Mouse (Mus musculus) urinary bladder, postnatal 36 days (tissue): ENCODE data around the gene Oog4.
A peak's percentile ranks its signal among the peaks of the same experiment; 100 is the strongest.
"Not testable (repeated sequence)": the region's sequence is repeated elsewhere in the genome, so short reads cannot be mapped to it uniquely, and the experiment has no call there.

Experiments
- DNase-seq, 2 experiments: peaks; one replicate each; pipeline ENCODE4 v3.0.0; 2022; ENCODE audit warnings: low spot score in 2 of 2, mixed read lengths in 1 of 2

Gene Oog4

DNA sequence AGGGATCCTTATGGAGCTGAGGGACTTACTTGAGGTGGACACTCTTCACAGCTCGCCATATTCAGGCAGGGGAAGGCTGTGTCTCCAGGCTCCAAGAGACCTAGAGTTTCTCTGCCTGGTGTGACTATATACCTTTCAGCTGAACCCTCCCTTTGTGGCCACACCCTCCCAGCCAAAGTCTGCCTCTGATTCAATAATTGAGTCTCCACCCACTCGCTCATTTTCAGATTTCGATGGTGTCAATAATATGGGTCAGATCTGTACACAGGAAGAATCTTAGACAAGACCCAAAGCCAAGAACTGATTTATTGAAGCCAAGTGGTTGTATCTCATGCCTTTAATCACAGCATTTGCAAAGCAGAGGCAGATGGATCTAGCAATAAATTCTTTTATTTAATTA is at the start of gene Oog4:
Gene Oog4, minus strand, starts transcription at position 101 of the 400 bp plus-strand sequence.
- DNase-seq, result no peak

DNA sequence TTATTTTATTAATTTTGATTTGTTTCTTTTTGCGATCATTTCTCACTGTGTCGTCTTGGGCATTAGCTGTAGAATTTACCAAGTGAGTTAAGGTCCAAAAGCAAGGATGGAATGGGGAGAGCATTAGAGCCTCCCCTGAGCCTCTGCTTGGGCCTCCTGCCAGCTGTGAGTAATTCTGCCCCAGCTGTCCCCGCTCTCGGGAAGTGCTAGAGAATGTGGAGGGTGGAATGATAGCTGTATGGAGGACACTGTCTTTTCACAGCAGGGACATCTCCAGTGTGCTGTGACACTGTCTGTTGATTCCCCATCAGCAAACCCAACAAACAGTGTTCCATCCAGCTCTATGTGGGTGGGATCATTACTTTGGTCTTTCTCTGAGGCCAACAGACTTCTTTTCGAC is 23.4 kb downstream of the Oog4 start:
- DNase-seq, result not testable (repeated sequence)

DNA sequence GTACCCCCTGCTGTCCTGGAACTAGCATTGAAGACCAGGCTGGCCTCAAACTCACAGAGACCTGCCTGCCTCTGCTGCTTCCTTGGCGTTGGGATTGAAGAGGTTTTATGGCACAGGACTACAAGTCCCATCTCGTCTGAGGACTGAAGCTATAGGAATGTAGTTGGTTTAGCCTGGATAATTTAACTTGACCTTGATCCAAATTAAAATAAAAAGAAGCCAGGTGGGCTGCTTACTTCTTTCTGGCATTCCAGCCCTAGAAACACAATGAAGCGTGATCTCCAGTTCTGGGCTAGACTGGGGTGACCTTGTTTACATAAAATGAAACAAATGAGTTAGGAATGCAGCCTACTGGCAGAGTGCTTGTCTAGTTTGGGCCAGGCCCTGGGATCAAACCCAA is 36.0 kb downstream of the Oog4 start:
- DNase-seq, result no peak

DNA sequence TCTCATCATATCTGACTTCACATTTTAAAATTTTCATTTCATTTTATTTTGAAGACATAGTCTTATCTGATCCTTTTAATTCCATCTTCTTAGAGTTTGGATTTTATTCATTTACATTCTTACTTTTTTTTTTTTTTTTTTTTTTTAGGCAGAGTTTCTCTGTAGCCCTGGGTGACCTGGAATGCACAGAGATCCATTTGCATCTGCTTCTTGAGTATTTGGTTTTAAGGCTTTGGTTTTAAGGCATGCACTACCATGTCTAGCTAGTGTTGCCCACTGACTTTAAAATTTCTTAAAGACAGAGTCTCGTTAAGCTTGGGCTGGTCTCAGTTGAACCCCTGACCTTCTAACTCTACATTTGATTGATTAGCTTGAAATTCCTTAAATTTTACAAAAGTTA is 36.5 kb downstream of the Oog4 start:
- DNase-seq, result no peak

DNA sequence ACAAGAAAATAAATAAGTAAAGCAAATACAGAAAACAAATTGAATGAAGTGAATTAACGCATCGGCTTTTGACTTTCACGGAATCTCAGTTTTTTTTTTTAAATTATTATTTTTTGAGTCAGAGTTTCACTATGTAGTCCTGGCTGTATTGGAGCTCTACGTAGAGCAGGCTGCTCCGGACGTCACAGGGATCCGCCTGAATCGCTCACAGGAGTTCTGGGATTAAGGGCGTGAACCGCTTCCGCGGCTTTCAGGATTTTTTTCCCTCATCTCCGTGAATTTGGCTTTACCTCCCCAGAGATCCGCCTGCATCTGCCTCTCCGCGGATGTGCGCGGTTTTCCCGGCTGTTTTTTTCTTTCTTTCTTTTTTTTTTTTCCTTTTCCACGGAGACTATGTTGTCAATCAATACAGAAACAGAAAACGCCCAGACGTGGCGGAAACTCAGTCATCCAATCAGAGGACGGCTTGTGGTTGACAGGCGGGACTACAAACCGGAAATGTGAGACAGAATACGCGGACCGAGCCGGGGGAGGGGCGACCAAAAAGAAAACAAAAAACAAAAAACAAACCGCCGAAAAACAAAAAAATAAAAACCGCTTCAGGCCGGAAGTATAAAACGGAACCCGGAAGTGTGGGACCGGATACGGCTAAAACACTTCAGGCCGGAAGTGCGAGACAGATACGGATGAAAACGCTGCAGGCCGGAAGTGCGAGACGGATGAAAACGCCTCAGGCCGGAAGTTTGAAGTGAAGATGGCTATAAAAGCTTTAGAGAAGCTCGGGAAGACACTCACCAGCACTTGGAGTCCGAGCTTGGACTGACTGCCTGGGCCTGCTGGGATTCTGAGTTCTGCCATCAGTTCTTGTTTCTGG is 37.7 kb downstream of the Oog4 start, which contains the start of gene Pramef8:
Gene Pramef8, plus strand, starts transcription at position 208 of the 874 bp plus-strand sequence.
- DNase-seq, result peak; percentile 91 to 94

DNA sequence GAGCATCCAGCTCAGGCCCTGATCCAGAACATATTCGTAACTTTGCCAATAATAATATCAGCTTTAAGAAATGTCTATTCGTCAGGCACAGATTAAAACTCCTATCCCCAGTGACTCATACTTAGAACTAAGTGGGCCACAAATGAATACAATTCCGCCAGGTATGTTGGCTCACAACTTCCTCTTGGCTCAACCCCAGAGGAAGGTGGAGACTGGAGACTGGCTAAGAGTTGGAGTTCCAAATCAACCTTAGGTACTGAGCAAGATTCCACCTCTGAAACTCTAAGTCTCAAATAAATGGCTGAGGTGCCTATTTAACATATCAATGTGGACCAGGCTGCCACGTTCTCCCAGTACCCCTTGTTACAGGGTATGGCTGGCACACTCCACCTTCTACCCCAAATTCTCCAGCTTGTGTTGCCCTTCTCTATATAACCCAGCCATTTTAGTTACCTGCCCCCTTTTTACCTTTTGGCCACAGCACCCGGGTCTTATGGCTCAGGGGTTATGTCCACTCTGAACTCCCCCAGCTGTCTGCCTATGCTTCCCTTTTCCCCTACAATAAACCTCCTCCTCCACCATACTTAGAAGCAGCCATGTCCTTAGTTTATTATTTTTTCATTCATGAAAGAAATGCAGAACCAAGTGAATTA is 38.4 kb downstream of the Oog4 start:
- peak in 1 of 2 experiments; percentile 2 for DNase-seq

DNA sequence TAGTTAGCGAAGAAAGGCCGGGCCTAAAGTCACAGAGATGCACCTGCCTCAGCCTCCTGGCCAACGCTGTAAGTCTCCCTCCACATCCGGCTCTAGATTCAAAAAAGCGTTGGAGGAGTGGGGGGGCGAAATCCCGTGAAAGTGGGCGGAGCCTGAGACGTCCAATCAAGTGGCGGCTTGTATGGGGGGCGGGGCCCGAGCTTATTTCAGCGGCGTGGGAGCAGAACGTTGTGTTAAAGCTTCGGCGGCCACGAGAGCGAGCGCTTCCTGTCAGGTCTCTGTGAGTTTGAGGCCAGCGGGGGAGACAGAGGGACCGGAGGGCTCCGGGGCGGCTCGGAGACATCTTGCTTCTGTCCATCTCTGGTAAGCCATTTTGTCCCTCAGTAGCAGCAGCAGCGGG is 55.9 kb downstream of the Oog4 start, which contains the start of gene Pramel1:
Gene Pramel1, plus strand, starts transcription at position 248 of the 400 bp plus-strand sequence.
- no peak for DNase-seq

DNA sequence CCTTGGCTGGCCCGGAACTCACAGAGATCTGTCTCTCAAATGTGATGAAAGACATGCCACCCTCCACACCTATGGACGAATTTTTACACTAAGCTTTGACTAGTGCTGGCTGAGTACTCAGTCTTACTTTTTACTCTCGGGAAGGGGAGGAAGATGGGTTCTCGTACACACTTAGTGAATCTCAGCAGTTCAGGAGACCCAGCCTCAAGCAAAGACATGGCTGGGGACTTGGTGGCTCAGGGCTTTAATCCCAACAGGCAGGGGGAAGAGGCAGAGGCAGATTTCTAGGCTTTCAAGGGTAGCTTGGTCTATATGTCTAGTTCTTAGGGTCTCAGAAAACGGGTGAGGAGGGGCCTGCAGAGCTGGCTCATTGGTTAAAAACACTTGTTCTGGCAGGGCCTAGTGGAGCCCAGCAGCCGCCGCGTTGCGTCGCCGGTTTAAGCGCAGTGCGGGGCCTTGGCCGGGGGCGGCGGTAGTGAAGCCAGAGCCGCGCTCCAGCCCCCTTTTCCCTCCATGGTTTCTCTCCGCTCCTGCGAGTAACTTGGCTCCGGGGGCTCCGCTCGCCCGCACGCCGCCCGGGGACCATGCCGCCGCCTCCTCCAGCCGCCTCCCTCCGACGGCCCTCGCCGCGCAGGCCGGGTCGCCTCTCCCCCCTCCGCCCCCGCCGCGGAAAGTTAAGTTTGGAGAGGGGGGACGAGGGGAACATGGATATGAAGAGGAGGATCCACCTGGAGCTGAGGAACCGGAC is 61.0 kb downstream of the Oog4 start:
- DNase-seq, result peak; percentile 18 to 27
